In the genomic region with DNA sequence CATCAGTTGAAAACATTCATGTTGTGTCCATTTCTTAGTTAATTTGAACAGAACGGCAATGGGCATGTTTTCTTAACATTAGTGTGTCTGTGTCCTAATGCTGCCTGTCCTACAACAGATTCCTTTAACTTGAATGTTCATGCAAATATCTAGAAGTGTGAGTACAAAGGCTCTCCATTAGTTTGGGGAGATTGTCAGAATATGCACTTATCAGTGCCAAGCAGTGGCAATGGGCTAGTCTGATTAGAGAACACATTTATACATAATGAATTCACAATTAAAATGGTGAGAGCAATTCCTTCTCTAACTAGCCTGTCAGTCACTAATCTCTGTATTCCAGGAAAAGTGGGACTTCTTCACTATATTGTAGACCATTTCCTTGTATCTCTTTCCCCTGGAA, we compare ENCODE assay signal across 22 mouse cellular contexts.
"Had no signal": no experiment of that assay in that cellular context is flagged by ENCODE, and none has a peak within 500 bp of the region (broad histone marks: within the 10 kb centered on the region; RNA-seq: fewer than 3 reads in every experiment).

No protein-coding gene starts in this region.

- H3K27me3 ChIP-seq: limb, embryonic 13.5 days; lung, embryonic 15.5 days; midbrain, embryonic 12.5 days; neural tube, embryonic 13.5 days had no signal

- H3K4me1 ChIP-seq: limb, embryonic 10.5 days; lung, embryonic 15.5 days had no signal

- H3K4me2 ChIP-seq: limb, embryonic 13.5 days; lung, embryonic 15.5 days; midbrain, embryonic 12.5 days; neural tube, embryonic 13.5 days had no signal

- DNase-seq: kidney, adult 2 months; kidney, postnatal 25 days; layer of hippocampus, adult 9-11 months; lung, adult 18-20 months; lung, postnatal 10 days; lung, postnatal 36 days; right cerebral cortex, postnatal 14 days; right cerebral cortex, postnatal 4 days; thymus, adult 2 months; thymus, postnatal 14 days; thymus, postnatal 4 days had no signal

- ATAC-seq: intestine, postnatal 0 days; midbrain, embryonic 16.5 days had no signal

- H3K4me3 ChIP-seq: layer of hippocampus, adult 2 months; limb, embryonic 10.5 days; limb, embryonic 13.5 days; lung, embryonic 15.5 days; midbrain, embryonic 12.5 days; myocyte; neural tube, embryonic 13.5 days had no signal

- H3K36me3 ChIP-seq: limb, embryonic 10.5 days; limb, embryonic 13.5 days; lung, embryonic 15.5 days; midbrain, embryonic 12.5 days; neural tube, embryonic 13.5 days had no signal

- H3K27ac ChIP-seq: kidney, postnatal 0 days; layer of hippocampus, adult 2 months; limb, embryonic 10.5 days; limb, embryonic 13.5 days; lung, embryonic 15.5 days; midbrain, embryonic 12.5 days; neural tube, embryonic 13.5 days; stomach, postnatal 0 days had no signal

- H3K9me3 ChIP-seq: limb, embryonic 10.5 days; limb, embryonic 13.5 days; lung, embryonic 15.5 days; midbrain, embryonic 12.5 days; neural tube, embryonic 13.5 days had no signal

- H3K9ac ChIP-seq: limb, embryonic 13.5 days; lung, embryonic 15.5 days; midbrain, embryonic 12.5 days; neural tube, embryonic 13.5 days had no signal
